Mouse (Mus musculus) layer of hippocampus, adult 9-11 months (tissue): ENCODE results near the gene Spats2.
A peak's percentile ranks its signal among the peaks of the same experiment; 100 is the strongest.

Source experiments
- DNase-seq: peaks from one replicate; pipeline ENCODE4 v3.0.0; 2022

The Spats2 gene

GRCm38 (mm10) chr15:99098493-99098861, 27.2 kb upstream of the Spats2 start:
- no peak for DNase-seq

- no peak for DNase-seq
Observed at GRCm38 (mm10) chr15:99099139-99099556, 26.6 kb upstream of the Spats2 start.

- DNase-seq: no peak
Observed at GRCm38 (mm10) chr15:99099984-99100383, 25.7 kb upstream of the Spats2 start.

GRCm38 (mm10) chr15:99105238-99105637, 20.5 kb upstream of the Spats2 start:
- no peak for DNase-seq

- DNase-seq: no peak
Observed at GRCm38 (mm10) chr15:99107866-99108265, 17.9 kb upstream of the Spats2 start.

- no peak for DNase-seq
Observed at GRCm38 (mm10) chr15:99111139-99111538, 14.6 kb upstream of the Spats2 start.

- DNase-seq: no peak
Observed at GRCm38 (mm10) chr15:99111809-99112208, 13.9 kb upstream of the Spats2 start.

GRCm38 (mm10) chr15:99112843-99113395, 12.8 kb upstream of the Spats2 start:
- DNase-seq: no peak

- no peak for DNase-seq
Observed at GRCm38 (mm10) chr15:99113396-99113975, 12.2 kb upstream of the Spats2 start.

GRCm38 (mm10) chr15:99114312-99115064, 11.2 kb upstream of the Spats2 start:
- no peak for DNase-seq

- no peak for DNase-seq
Observed at GRCm38 (mm10) chr15:99115065-99115423, 10.7 kb upstream of the Spats2 start.

- DNase-seq: no peak
Observed at GRCm38 (mm10) chr15:99116539-99116938, 9.2 kb upstream of the Spats2 start.

- no peak for DNase-seq
Observed at GRCm38 (mm10) chr15:99120814-99121213, 4.9 kb upstream of the Spats2 start.

GRCm38 (mm10) chr15:99122642-99123041, 3.1 kb upstream of the Spats2 start:
- DNase-seq: no peak

GRCm38 (mm10) chr15:99126081-99126815, 532 bp downstream of the Spats2 start:
- peak; percentile 68 for DNase-seq

- DNase-seq: no peak
Observed at GRCm38 (mm10) chr15:99126816-99127365, 1.2 kb downstream of the Spats2 start.

GRCm38 (mm10) chr15:99127851-99128522, 2.3 kb downstream of the Spats2 start:
- DNase-seq: no peak

- no peak for DNase-seq
Observed at GRCm38 (mm10) chr15:99129441-99129840, 3.7 kb downstream of the Spats2 start.

GRCm38 (mm10) chr15:99129956-99130910, 4.5 kb downstream of the Spats2 start:
- no peak for DNase-seq

- no peak for DNase-seq
Observed at GRCm38 (mm10) chr15:99138389-99138788, 12.7 kb downstream of the Spats2 start.

GRCm38 (mm10) chr15:99139669-99140068, 14.0 kb downstream of the Spats2 start:
- DNase-seq: no peak

GRCm38 (mm10) chr15:99150516-99150915, 24.8 kb downstream of the Spats2 start:
- DNase-seq: no peak
